Mouse (Mus musculus): ENCODE measurements around the gene Cbx8.

DNA sequence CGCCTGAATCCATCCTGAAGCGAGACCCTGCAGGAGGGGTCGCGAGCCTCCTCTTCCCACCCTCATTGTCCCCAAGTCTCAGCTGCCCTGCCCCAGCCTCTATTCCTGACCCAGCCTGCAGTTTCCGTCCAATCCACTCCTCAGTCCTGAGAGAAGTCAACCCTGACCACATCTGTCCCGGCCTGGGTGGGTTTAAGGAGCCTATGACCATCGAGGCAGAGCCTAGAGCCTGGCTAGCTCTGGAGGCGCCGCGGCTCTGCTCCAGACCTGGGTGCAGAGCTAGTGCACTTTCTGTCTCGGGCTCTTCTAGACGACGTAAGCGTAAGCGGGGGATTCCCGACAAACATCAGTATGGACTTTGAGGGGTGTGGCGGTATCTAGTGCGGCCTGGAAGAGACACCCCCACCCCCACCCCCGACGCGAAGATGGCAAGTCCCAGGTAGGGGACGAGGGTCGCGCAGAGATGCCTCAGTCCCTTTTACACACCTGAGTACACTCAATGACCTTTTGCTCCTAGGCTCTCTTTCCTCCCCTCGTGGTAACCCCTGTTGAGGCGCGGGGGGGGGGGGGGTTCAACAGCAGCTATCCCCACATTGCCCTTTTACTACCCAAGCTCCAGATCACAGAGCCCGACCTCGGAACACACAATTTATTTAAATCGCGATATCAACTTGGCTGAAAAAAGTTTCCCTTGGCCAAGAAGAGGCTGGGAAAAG, 1.1 kb upstream of the Cbx8 start:
- no peak for TF ChIP-seq CTCF (IDR thresholded peaks at IDR 0.05; ENCODE audit: low read depth)
- no peak for TF ChIP-seq EP300 (optimal IDR thresholded peaks at IDR 0.05)

Data from stomach, postnatal 0 days (tissue).